In genomic region chr2:102117402-102117760, GRCm38 (mm10) we compare ENCODE assay signal across 11 mouse cellular contexts.
DNase-seq lines count a peak whose midpoint lies in the region; ATAC-seq and TF ChIP-seq lines count a peak whose summit lies in the region.
"Had no signal": no experiment of that assay in that cellular context is flagged by ENCODE, and none has a peak within 500 bp of the region (broad histone marks: within the 10 kb centered on the region; RNA-seq: fewer than 3 reads in every experiment).

No protein-coding gene starts in this region.

- WGBS in liver, postnatal 0 days (ENCODE audit: insufficient replicate concordance), result 59% methylated on average over 6 of the region's 6 CpGs
- 55% methylated on average over 6 of the region's 6 CpGs for WGBS in liver, embryonic 11.5 days
- 27% methylated on average over 6 of the region's 6 CpGs for WGBS in forebrain, embryonic 13.5 days

- H3K4me1 ChIP-seq in liver, postnatal 0 days (ENCODE audit: insufficient read depth), result peaks cover 4% of the 10 kb centered on the region; the same call in 1 of the 2 replicates
- H3K4me1 ChIP-seq in liver, embryonic 11.5 days (replicated peaks; ENCODE audit: control insufficient read depth, insufficient read depth, low read length), result peaks cover 7% of the 10 kb centered on the region
- H3K4me1 ChIP-seq in forebrain, embryonic 13.5 days, result peaks cover 56% of the 10 kb centered on the region
- H3K4me1 ChIP-seq: megakaryocyte, embryonic 14.5 days had no signal

- H3K9me3 ChIP-seq in liver, postnatal 0 days (ENCODE audit: low read length), result no peaks in the 10 kb centered on the region
- no peaks in the 10 kb centered on the region for H3K9me3 ChIP-seq in liver, embryonic 11.5 days (ENCODE audit: control insufficient read depth, low read length)
- H3K9me3 ChIP-seq in forebrain, embryonic 13.5 days (replicated peaks), result no peaks in the 10 kb centered on the region
- H3K9me3 ChIP-seq: megakaryocyte, embryonic 14.5 days had no signal

- intact Hi-C loops in left cerebral cortex, postnatal 25 days (cut with DNase I), result no loop called here

- H3ac ChIP-seq in myocyte (ENCODE audit: control insufficient read depth, insufficient read length), result no peak overlapping the region

- no peaks in the 10 kb centered on the region for H3K36me3 ChIP-seq in liver, postnatal 0 days (replicated peaks; ENCODE audit: insufficient read depth, low read length)
- no peaks in the 10 kb centered on the region for H3K36me3 ChIP-seq in liver, embryonic 11.5 days (ENCODE audit: control insufficient read depth, insufficient read depth, low read length)
- no peaks in the 10 kb centered on the region for H3K36me3 ChIP-seq in forebrain, embryonic 13.5 days (ENCODE audit: poor library complexity, severe bottlenecking)
- H3K36me3 ChIP-seq in myocyte (ENCODE audit: control insufficient read depth, insufficient read depth), result no peaks in the 10 kb centered on the region

- no peak overlapping the region for H3K4me3 ChIP-seq in liver, postnatal 0 days (ENCODE audit: low read depth, low read length)
- no peak overlapping the region for H3K4me3 ChIP-seq in liver, embryonic 11.5 days (ENCODE audit: low read depth, low read length)
- H3K4me3 ChIP-seq in forebrain, embryonic 13.5 days, result no peak overlapping the region
- H3K4me3 ChIP-seq in myocyte, result no peak overlapping the region
- H3K4me3 ChIP-seq: megakaryocyte, embryonic 14.5 days had no signal

- 0 out of 2 replicates have a peak, but pooled peaks have one; percentile 14 for ATAC-seq in liver, postnatal 0 days
- ATAC-seq in liver, embryonic 11.5 days (replicated peaks; ENCODE audit: low FRiP score), result no peak
- no peak for ATAC-seq in forebrain, embryonic 13.5 days

- TF ChIP-seq EP300 in liver, postnatal 0 days (IDR thresholded peaks at IDR 0.05; ENCODE audit: low read depth), result no peak

- no peak for TF ChIP-seq POLR2A in brain, embryonic 14.5 days (IDR thresholded peaks at IDR 0.05; ENCODE audit: borderline replicate concordance, extremely low read depth, insufficient read depth, insufficient read length, poor library complexity, severe bottlenecking)
- TF ChIP-seq POLR2A in myocyte (IDR thresholded peaks at IDR 0.05; ENCODE audit: insufficient read length, low read depth), result no peak

- H3K9ac ChIP-seq in liver, postnatal 0 days (replicated peaks), result no peak overlapping the region
- H3K9ac ChIP-seq in liver, embryonic 11.5 days (ENCODE audit: low read depth, low read length), result no peak overlapping the region
- no peak overlapping the region for H3K9ac ChIP-seq in forebrain, embryonic 13.5 days

- no peak overlapping the region for H3K4me2 ChIP-seq in liver, postnatal 0 days (ENCODE audit: low read depth, low read length)
- H3K4me2 ChIP-seq in liver, embryonic 11.5 days, result no peak overlapping the region
- H3K4me2 ChIP-seq in forebrain, embryonic 13.5 days, result no peak overlapping the region
- H3K4me2 ChIP-seq in myocyte (ENCODE audit: low read depth), result peak overlapping the region; percentile 0

- no peak for TF ChIP-seq CTCF in liver, postnatal 0 days (IDR thresholded peaks at IDR 0.05; ENCODE audit: low read depth)
- TF ChIP-seq CTCF in brain, embryonic 14.5 days (IDR thresholded peaks at IDR 0.05; ENCODE audit: borderline replicate concordance, extremely low read depth, insufficient read depth, insufficient read length), result no peak

- H3K27ac ChIP-seq in liver, postnatal 0 days (ENCODE audit: low read depth), result peak overlapping the region; percentile 44; the same call in 1 of the 2 replicates
- H3K27ac ChIP-seq in liver, embryonic 11.5 days (ENCODE audit: low read depth, low read length), result no peak overlapping the region
- H3K27ac ChIP-seq in forebrain, embryonic 13.5 days, result 0 out of 2 replicates have a peak overlapping the region, but pooled peaks have one; percentile 1

- no peak for DNase-seq in liver, postnatal 0 days
- no peak for DNase-seq in liver, embryonic 11.5 days (ENCODE audit: low spot score)
- DNase-seq in brain, embryonic 14.5 days (ENCODE audit: low read depth), result peak; percentile 62
- DNase-seq in heart, adult 8-10 months (ENCODE audit: low spot score), result no peak
- no peak for DNase-seq in adrenal gland, adult 8-10 months
- no peak for DNase-seq in left cerebral cortex, postnatal 25 days (ENCODE audit: low spot score in 2 of 2)
- DNase-seq: gastrocnemius, postnatal 36 days; kidney, adult 11 months had no signal

- no peaks in the 10 kb centered on the region for H3K27me3 ChIP-seq in liver, postnatal 0 days (ENCODE audit: insufficient read depth, low read length)
- no peaks in the 10 kb centered on the region for H3K27me3 ChIP-seq in liver, embryonic 11.5 days (replicated peaks; ENCODE audit: control insufficient read depth, insufficient read depth, low read length)
- no peaks in the 10 kb centered on the region for H3K27me3 ChIP-seq in forebrain, embryonic 13.5 days
- no peaks in the 10 kb centered on the region for H3K27me3 ChIP-seq in myocyte (ENCODE audit: control insufficient read depth, insufficient read depth, insufficient read length)

- H3K79me2 ChIP-seq in myocyte (ENCODE audit: control insufficient read depth, insufficient read depth), result peaks cover 45% of the 10 kb centered on the region

TF ChIP-seq in myocyte, 11 proteins besides CTCF, POLR2A, EP300 and RAD21:
- TF ChIP-seq MAX (IDR thresholded peaks at IDR 0.05; ENCODE audit: low read depth), result no peak
- peak in 2 of 3 experiments; percentile 81 to 95 for TF ChIP-seq MYOD1 (IDR thresholded peaks at IDR 0.05; ENCODE audit: control insufficient read depth in 1 of 3, insufficient read length in 2 of 3, low read depth in 2 of 3)
- no peak for TF ChIP-seq CEBPB (IDR thresholded peaks at IDR 0.05; ENCODE audit: insufficient read depth, poor library complexity, severe bottlenecking)
- no peak for TF ChIP-seq E2F4 (IDR thresholded peaks at IDR 0.05; ENCODE audit: insufficient read depth)
- TF ChIP-seq REST (IDR thresholded peaks at IDR 0.05; ENCODE audit: insufficient read depth, insufficient read length), result no peak
- TF ChIP-seq SRF (IDR thresholded peaks at IDR 0.05; ENCODE audit: control insufficient read depth, insufficient read length, low read depth), result no peak
- peak; percentile 20 to 90 (median 28) for TF ChIP-seq MYOG (IDR thresholded peaks at IDR 0.05; ENCODE audit: control insufficient read depth in 1 of 3, insufficient read depth in 1 of 3, insufficient read length in 2 of 3, low read depth in 2 of 3)
- TF ChIP-seq TCF3 (IDR thresholded peaks at IDR 0.05; ENCODE audit: insufficient read length, low read depth), result peak; percentile 54
- no peak for TF ChIP-seq USF1 (IDR thresholded peaks at IDR 0.05; ENCODE audit: low read depth)
- peak; percentile 60 for TF ChIP-seq TCF12 (IDR thresholded peaks at IDR 0.05; ENCODE audit: insufficient read depth, poor library complexity, severe bottlenecking)
- TF ChIP-seq POLR2AphosphoS2 (IDR thresholded peaks at IDR 0.05; ENCODE audit: insufficient read length, low read depth), result no peak
